Mouse (Mus musculus) midbrain, embryonic 10.5 days (tissue): ENCODE measurements around the gene Ccdc155. TPM values are rescaled to one million over a fixed set of nuclear protein-coding genes. Genes with fewer than 3 reads are reported as not detected.

Experiments
- DNase-seq: peaks from one replicate; pipeline ENCODE4 v3.0.0-alpha.2; 2017; ENCODE audit warnings: low spot score
- H3K27ac ChIP-seq: fragments of 300-500 bp; sonication (generic); replicated peaks from 2 replicates; pipeline ENCODE4 v1.5.1; 2016; ENCODE audit warnings: mild to moderate bottlenecking
- H3K27me3 ChIP-seq: fragments of 300-500 bp; sonication (generic); 2 replicates; pipeline ENCODE4 v1.6.1; 2016; ENCODE audit warnings: low read depth, mild to moderate bottlenecking; ENCODE audit not compliant: poor library complexity, severe bottlenecking
- H3K36me3 ChIP-seq: fragments of 300-500 bp; sonication (generic); 2 replicates; pipeline ENCODE4 v1.6.1; 2016; ENCODE audit warnings: mild to moderate bottlenecking, moderate library complexity
- H3K4me1 ChIP-seq: fragments of 300-500 bp; sonication (generic); 2 replicates; pipeline ENCODE4 v1.6.1; 2016
- H3K4me3 ChIP-seq: fragments of 300-500 bp; sonication (generic); 2 replicates; pipeline ENCODE4 v1.5.1; 2016; ENCODE audit warnings: mild to moderate bottlenecking, moderate library complexity
- H3K9me3 ChIP-seq: fragments of 300-500 bp; sonication (generic); replicated peaks from 2 replicates; pipeline ENCODE4 v1.6.1; 2016; ENCODE audit warnings: mild to moderate bottlenecking
- WGBS: fragments of 180-500 bp; shearing (Covaris S2); methylation state at CpG from one replicate; pipeline ENCODE4 v1.1.7; 2016; 5-methylcytosine and 5-hydroxymethylcytosine counted together
- polyA plus RNA-seq: library from polyadenylated mRNA; unstranded; fragments of >200 nt; fragmentation: Nextera tagmentation; extraction: Ambion mirVana; gene quantifications from 2 replicates; pipeline ENCODE4 v1.2.1, GENCODE M21; 2016

Ccdc155 gene
- polyA plus RNA-seq, 1 experiment from 2014 or later, result 0.73 TPM

- H3K27me3 ChIP-seq, result peaks cover 67% of the 10 kb centered on the region
- no peaks in the 10 kb centered on the region for H3K9me3 ChIP-seq
- WGBS, result 69% methylated on average over 17 of the region's 17 CpGs
- no peak for DNase-seq
- no peaks in the 10 kb centered on the region for H3K36me3 ChIP-seq
- H3K4me3 ChIP-seq, result no peak overlapping the region
- H3K27ac ChIP-seq, result no peak overlapping the region; the same call in 1 of the 2 replicates
- H3K4me1 ChIP-seq, result peaks cover 52% of the 10 kb centered on the region
Measured at GRCm38 (mm10) chr7:45193871-45194785, 10.6 kb downstream of the Ccdc155 start.

- no peaks in the 10 kb centered on the region for H3K9me3 ChIP-seq
- 62% methylated on average over 5 of the region's 5 CpGs for WGBS
- no peak overlapping the region for H3K4me3 ChIP-seq
- no peak for DNase-seq
- peaks cover 70% of the 10 kb centered on the region for H3K27me3 ChIP-seq
- no peaks in the 10 kb centered on the region for H3K36me3 ChIP-seq
- no peak overlapping the region for H3K27ac ChIP-seq
- H3K4me1 ChIP-seq, result peaks cover 46% of the 10 kb centered on the region
Measured at GRCm38 (mm10) chr7:45193406-45193805, 11.3 kb downstream of the Ccdc155 start.

- peaks cover 74% of the 10 kb centered on the region for H3K27me3 ChIP-seq
- no peak overlapping the region for H3K4me3 ChIP-seq
- 88% methylated on average over 7 of the region's 7 CpGs for WGBS
- H3K9me3 ChIP-seq, result no peaks in the 10 kb centered on the region
- H3K36me3 ChIP-seq, result no peaks in the 10 kb centered on the region
- H3K27ac ChIP-seq, result no peak overlapping the region
- DNase-seq, result no peak
- peaks cover 43% of the 10 kb centered on the region for H3K4me1 ChIP-seq
Measured at GRCm38 (mm10) chr7:45192585-45193310, 11.9 kb downstream of the Ccdc155 start.

- peaks cover 40% of the 10 kb centered on the region for H3K4me1 ChIP-seq
- WGBS, result 37% methylated on average over 8 of the region's 8 CpGs
- no peaks in the 10 kb centered on the region for H3K9me3 ChIP-seq
- H3K36me3 ChIP-seq, result no peaks in the 10 kb centered on the region
- peak overlapping the region; percentile 49; the same call in 1 of the 2 replicates for H3K27ac ChIP-seq
- DNase-seq, result no peak
- H3K4me3 ChIP-seq, result no peak overlapping the region
- H3K27me3 ChIP-seq, result peaks cover 72% of the 10 kb centered on the region
Measured at GRCm38 (mm10) chr7:45191803-45192363, 12.8 kb downstream of the Ccdc155 start.

- H3K4me3 ChIP-seq, result no peak overlapping the region
- no peaks in the 10 kb centered on the region for H3K36me3 ChIP-seq
- 93% methylated on average over 2 of the region's 2 CpGs for WGBS
- H3K27ac ChIP-seq, result no peak overlapping the region
- peaks cover 77% of the 10 kb centered on the region for H3K27me3 ChIP-seq
- H3K9me3 ChIP-seq, result no peaks in the 10 kb centered on the region
- DNase-seq, result no peak
- H3K4me1 ChIP-seq, result peaks cover 38% of the 10 kb centered on the region
Measured at GRCm38 (mm10) chr7:45191161-45191560, 13.5 kb downstream of the Ccdc155 start.

GRCm38 (mm10) chr7:45190186-45190585, 14.5 kb downstream of the Ccdc155 start:
- no peaks in the 10 kb centered on the region for H3K36me3 ChIP-seq
- no peak for DNase-seq
- no peaks in the 10 kb centered on the region for H3K9me3 ChIP-seq
- peaks cover 30% of the 10 kb centered on the region for H3K4me1 ChIP-seq
- WGBS, result 92% methylated on average over 6 of the region's 6 CpGs
- H3K27ac ChIP-seq, result no peak overlapping the region
- H3K27me3 ChIP-seq, result peaks cover 77% of the 10 kb centered on the region
- H3K4me3 ChIP-seq, result no peak overlapping the region

- DNase-seq, result no peak
- WGBS, result 59% methylated on average over 16 of the region's 16 CpGs
- peaks cover 26% of the 10 kb centered on the region for H3K4me1 ChIP-seq
- no peaks in the 10 kb centered on the region for H3K9me3 ChIP-seq
- H3K36me3 ChIP-seq, result no peaks in the 10 kb centered on the region
- peaks cover 83% of the 10 kb centered on the region for H3K27me3 ChIP-seq
- no peak overlapping the region for H3K27ac ChIP-seq
- no peak overlapping the region for H3K4me3 ChIP-seq
Measured at GRCm38 (mm10) chr7:45189600-45189999, 15.1 kb downstream of the Ccdc155 start.

GRCm38 (mm10) chr7:45185921-45186320, 18.8 kb downstream of the Ccdc155 start:
- WGBS, result 71% methylated on average over 7 of the region's 7 CpGs
- Histone ChIP-seq H3K4me1 (peaks cover 22% of the 10 kb centered on the region), H3K9me3 (no peaks in the 10 kb centered on the region), H3K36me3 (no peaks in the 10 kb centered on the region), H3K27ac (no peak overlapping the region), H3K27me3 (peaks cover 93% of the 10 kb centered on the region), H3K4me3 (no peak overlapping the region)
- no peak for DNase-seq

GRCm38 (mm10) chr7:45183672-45184071, 21.0 kb downstream of the Ccdc155 start:
- DNase-seq, result no peak
- H3K9me3 ChIP-seq, result no peaks in the 10 kb centered on the region
- no peak overlapping the region for H3K4me3 ChIP-seq
- no peak overlapping the region for H3K27ac ChIP-seq
- peaks cover 24% of the 10 kb centered on the region for H3K4me1 ChIP-seq
- H3K27me3 ChIP-seq, result peaks cover 98% of the 10 kb centered on the region
- WGBS, result 64% methylated on average over 7 of the region's 7 CpGs
- H3K36me3 ChIP-seq, result no peaks in the 10 kb centered on the region

GRCm38 (mm10) chr7:45182606-45183005, 22.1 kb downstream of the Ccdc155 start:
- no peak for DNase-seq
- no peaks in the 10 kb centered on the region for H3K36me3 ChIP-seq
- 16% methylated on average over 11 of the region's 11 CpGs for WGBS
- peak overlapping the region; percentile 45 for H3K4me3 ChIP-seq
- no peaks in the 10 kb centered on the region for H3K9me3 ChIP-seq
- H3K4me1 ChIP-seq, result peaks cover 24% of the 10 kb centered on the region
- H3K27me3 ChIP-seq, result peaks cover 98% of the 10 kb centered on the region
- no peak overlapping the region; the same call in 1 of the 2 replicates for H3K27ac ChIP-seq

GRCm38 (mm10) chr7:45182199-45182601, 22.5 kb downstream of the Ccdc155 start:
- peak; percentile 87 for DNase-seq
- peaks cover 24% of the 10 kb centered on the region for H3K4me1 ChIP-seq
- no peaks in the 10 kb centered on the region for H3K36me3 ChIP-seq
- under 1% methylated on average over 34 of the region's 34 CpGs for WGBS
- H3K9me3 ChIP-seq, result no peaks in the 10 kb centered on the region
- H3K27me3 ChIP-seq, result peaks cover 100% of the 10 kb centered on the region
- H3K27ac ChIP-seq, result no peak overlapping the region; the same call in 1 of the 2 replicates
- peak overlapping the region; percentile 45 for H3K4me3 ChIP-seq

GRCm38 (mm10) chr7:45181540-45181939, 23.2 kb downstream of the Ccdc155 start:
- peaks cover 100% of the 10 kb centered on the region for H3K27me3 ChIP-seq
- H3K9me3 ChIP-seq, result no peaks in the 10 kb centered on the region
- WGBS, result 4% methylated on average over 35 of the region's 35 CpGs
- no peak for DNase-seq
- H3K27ac ChIP-seq, result no peak overlapping the region
- no peaks in the 10 kb centered on the region for H3K36me3 ChIP-seq
- H3K4me3 ChIP-seq, result peak overlapping the region; percentile 45
- peaks cover 26% of the 10 kb centered on the region for H3K4me1 ChIP-seq
